Mouse (Mus musculus): Measurements from ENCODE around the gene Pkd2. TPM values are rescaled to one million over a fixed set of nuclear protein-coding genes. Genes with fewer than 3 reads are reported as not detected.

Pkd2 gene
- total and polyA plus RNA-seq, 3 experiments: not detected

GRCm38 (mm10) chr5:104511211-104511610 is 52.0 kb downstream of the Pkd2 start:
- no peak for DNase-seq (ENCODE audit: low read depth, low spot score)
- Histone ChIP-seq H3K9me3 (replicated peaks; ENCODE audit: insufficient read depth, low read length) (no peaks in the 10 kb centered on the region), H3K27ac (ENCODE audit: control insufficient read depth, low read depth, low read length) (no peak overlapping the region), H3K9ac (ENCODE audit: control insufficient read depth, low read depth, low read length, poor library complexity, severe bottlenecking) (no peak overlapping the region), H3K27me3 (ENCODE audit: control insufficient read depth in 1 of 2, insufficient read depth in 2 of 2, low read length in 2 of 2) (no peaks in the 10 kb centered on the region), H3K79me2 (ENCODE audit: control insufficient read depth, insufficient read depth, low read length, poor library complexity) (peaks cover 19% of the 10 kb centered on the region), H3K36me3 (ENCODE audit: control insufficient read depth in 1 of 2, insufficient read depth in 2 of 2, low read length in 2 of 2) (peaks cover 6 to 10% of the 10 kb centered on the region in 2 experiments), H3K4me3 (ENCODE audit: control insufficient read depth in 1 of 2, insufficient read depth in 1 of 2, low read depth in 2 of 2, low read length in 2 of 2) (no peak overlapping the region), H3K4me1 (ENCODE audit: control insufficient read depth in 1 of 2, insufficient read depth in 2 of 2, low read length in 2 of 2) (no peaks in the 10 kb centered on the region)
- TF ChIP-seq CTCF (IDR thresholded peaks at IDR 0.05 in 2 of 3, conservative IDR thresholded peaks at IDR 0.05 in 1 of 3; ENCODE audit: control insufficient read depth in 1 of 3, insufficient read depth in 1 of 3, low read depth in 2 of 3, low read length in 3 of 3, poor library complexity in 1 of 3, severe bottlenecking in 1 of 3): no peak
- no peak for TF ChIP-seq GABPA (IDR thresholded peaks at IDR 0.05; ENCODE audit: low read depth, low read length)
- no peak for TF ChIP-seq UBTF (IDR thresholded peaks at IDR 0.05; ENCODE audit: borderline replicate concordance, insufficient read depth, low read depth, low read length)
- no peak for TF ChIP-seq MYC (IDR thresholded peaks at IDR 0.05; ENCODE audit: low read depth, low read length)

- H3K4me3 ChIP-seq (ENCODE audit: control insufficient read depth in 1 of 2, insufficient read depth in 1 of 2, low read depth in 2 of 2, low read length in 2 of 2): no peak overlapping the region
- H3K9ac ChIP-seq (ENCODE audit: control insufficient read depth, low read depth, low read length, poor library complexity, severe bottlenecking): no peak overlapping the region
- no peaks in the 10 kb centered on the region for H3K9me3 ChIP-seq (replicated peaks; ENCODE audit: insufficient read depth, low read length)
- no peaks in the 10 kb centered on the region for H3K36me3 ChIP-seq (ENCODE audit: control insufficient read depth in 1 of 2, insufficient read depth in 2 of 2, low read length in 2 of 2)
- H3K4me1 ChIP-seq (ENCODE audit: control insufficient read depth in 1 of 2, insufficient read depth in 2 of 2, low read length in 2 of 2): no peaks in the 10 kb centered on the region
- no peak for DNase-seq (ENCODE audit: low read depth, low spot score)
- no peak for TF ChIP-seq MYB (IDR thresholded peaks at IDR 0.05; ENCODE audit: low read depth, low read length)
- no peak for TF ChIP-seq MEF2A (IDR thresholded peaks at IDR 0.05; ENCODE audit: extremely low read depth, insufficient replicate concordance, low read depth, low read length, poor library complexity, severe bottlenecking)
- TF ChIP-seq POLR2A (IDR thresholded peaks at IDR 0.05; ENCODE audit: control insufficient read depth in 1 of 2, insufficient read depth in 1 of 2, low read depth in 1 of 2, low read length in 2 of 2, poor library complexity in 1 of 2): no peak
- H3K79me2 ChIP-seq (ENCODE audit: control insufficient read depth, insufficient read depth, low read length, poor library complexity): no peaks in the 10 kb centered on the region
- no peaks in the 10 kb centered on the region for H3K27me3 ChIP-seq (ENCODE audit: control insufficient read depth in 1 of 2, insufficient read depth in 2 of 2, low read length in 2 of 2)
- no peak overlapping the region for H3K27ac ChIP-seq (ENCODE audit: control insufficient read depth, low read depth, low read length)
Observed at GRCm38 (mm10) chr5:104538612-104539011, 79.4 kb downstream of the Pkd2 start.

- Histone ChIP-seq H3K79me2 (ENCODE audit: control insufficient read depth, insufficient read depth, low read length, poor library complexity) (no peaks in the 10 kb centered on the region), H3K36me3 (ENCODE audit: control insufficient read depth in 1 of 2, insufficient read depth in 2 of 2, low read length in 2 of 2) (no peaks in the 10 kb centered on the region), H3K9me3 (replicated peaks; ENCODE audit: insufficient read depth, low read length) (no peaks in the 10 kb centered on the region), H3K4me3 (ENCODE audit: control insufficient read depth in 1 of 2, insufficient read depth in 1 of 2, low read depth in 2 of 2, low read length in 2 of 2) (no peak overlapping the region), H3K27ac (ENCODE audit: control insufficient read depth, low read depth, low read length) (no peak overlapping the region), H3K9ac (ENCODE audit: control insufficient read depth, low read depth, low read length, poor library complexity, severe bottlenecking) (no peak overlapping the region), H3K27me3 (ENCODE audit: control insufficient read depth in 1 of 2, insufficient read depth in 2 of 2, low read length in 2 of 2) (no peaks in the 10 kb centered on the region), H3K4me1 (ENCODE audit: control insufficient read depth in 1 of 2, insufficient read depth in 2 of 2, low read length in 2 of 2) (no peaks in the 10 kb centered on the region)
- no peak for DNase-seq (ENCODE audit: low read depth, low spot score)
- TF ChIP-seq HCFC1 (IDR thresholded peaks at IDR 0.05; ENCODE audit: low read depth, low read length): no peak
- no peak for TF ChIP-seq JUND (IDR thresholded peaks at IDR 0.05; ENCODE audit: low read depth, low read length)
- TF ChIP-seq RCOR1 (IDR thresholded peaks at IDR 0.05; ENCODE audit: low read depth, low read length): no peak
- no peak for TF ChIP-seq POLR2AphosphoS2 (IDR thresholded peaks at IDR 0.05; ENCODE audit: low read length)
- no peak for TF ChIP-seq CHD2 (IDR thresholded peaks at IDR 0.05; ENCODE audit: low read length)
- TF ChIP-seq USF1 (IDR thresholded peaks at IDR 0.05; ENCODE audit: low read depth, low read length): no peak
- TF ChIP-seq ZMIZ1 (IDR thresholded peaks at IDR 0.05; ENCODE audit: low read depth, low read length): no peak
- TF ChIP-seq KAT2A (conservative IDR thresholded peaks at IDR 0.05; ENCODE audit: low read depth, low read length): no peak
- no peak for TF ChIP-seq CTCF (IDR thresholded peaks at IDR 0.05 in 2 of 3, conservative IDR thresholded peaks at IDR 0.05 in 1 of 3; ENCODE audit: control insufficient read depth in 1 of 3, insufficient read depth in 1 of 3, low read depth in 2 of 3, low read length in 3 of 3, poor library complexity in 1 of 3, severe bottlenecking in 1 of 3)
- TF ChIP-seq POLR2A (IDR thresholded peaks at IDR 0.05; ENCODE audit: control insufficient read depth in 1 of 2, insufficient read depth in 1 of 2, low read depth in 1 of 2, low read length in 2 of 2, poor library complexity in 1 of 2): no peak
- no peak for TF ChIP-seq MAFK (IDR thresholded peaks at IDR 0.05; ENCODE audit: borderline replicate concordance, low read depth, low read length)
- TF ChIP-seq TCF12 (IDR thresholded peaks at IDR 0.05; ENCODE audit: low read depth, low read length): no peak
Observed at GRCm38 (mm10) chr5:104539331-104539730, 80.1 kb downstream of the Pkd2 start.
